Mouse (Mus musculus): ENCODE measurements around the gene Rdh1. TPM values are rescaled to one million over a fixed set of nuclear protein-coding genes. Genes with fewer than 3 reads are reported as not detected.
A peak's percentile ranks its signal among the peaks of the same experiment; 100 is the strongest.
"Not testable (repeated sequence)": the region's sequence is repeated elsewhere in the genome, so short reads cannot be mapped to it uniquely, and the experiment has no call there.

Rdh1 gene
- polyA plus RNA-seq, 1 experiment from 2014 or later, result 0.12 TPM

GRCm38 (mm10) chr10:127755246-127755645 lies 4.3 kb upstream of the Rdh1 start:
- Histone ChIP-seq H3K36me3 (ENCODE audit: control insufficient read depth, insufficient read depth) (no peaks in the 10 kb centered on the region), H3K27ac (ENCODE audit: low read depth, low read length) (no peak overlapping the region), H3K27me3 (replicated peaks; ENCODE audit: control insufficient read depth, insufficient read depth, low read length) (no peaks in the 10 kb centered on the region), H3K9ac (ENCODE audit: low read depth, low read length) (no peak overlapping the region), H3K4me3 (ENCODE audit: low read depth, low read length) (no peak overlapping the region), H3K4me1 (replicated peaks; ENCODE audit: control insufficient read depth, insufficient read depth, low read length) (no peaks in the 10 kb centered on the region; the same call in 1 of the 2 replicates), H3K9me3 (ENCODE audit: control insufficient read depth) (no peaks in the 10 kb centered on the region), H3K4me2 (replicated peaks; ENCODE audit: low read depth) (no peak overlapping the region)
- no peak for TF ChIP-seq CTCF (IDR thresholded peaks at IDR 0.05; ENCODE audit: low read depth)
- ATAC-seq, result no peak
- 59% methylated on average over 3 of the region's 3 CpGs for WGBS

- Histone ChIP-seq H3K9me3 (ENCODE audit: control insufficient read depth) (no peaks in the 10 kb centered on the region), H3K9ac (ENCODE audit: low read depth, low read length) (no peak overlapping the region; the same call in 1 of the 2 replicates), H3K4me1 (replicated peaks; ENCODE audit: control insufficient read depth, insufficient read depth, low read length) (no peaks in the 10 kb centered on the region; the same call in 1 of the 2 replicates), H3K4me2 (replicated peaks; ENCODE audit: low read depth) (peak overlapping the region; percentile 57), H3K27ac (ENCODE audit: low read depth, low read length) (no peak overlapping the region), H3K27me3 (replicated peaks; ENCODE audit: control insufficient read depth, insufficient read depth, low read length) (no peaks in the 10 kb centered on the region), H3K4me3 (ENCODE audit: low read depth, low read length) (0 out of 2 replicates have a peak overlapping the region, but pooled peaks have one; percentile 11), H3K36me3 (ENCODE audit: control insufficient read depth, insufficient read depth) (no peaks in the 10 kb centered on the region)
- ATAC-seq, result no peak
- no peak for TF ChIP-seq CTCF (IDR thresholded peaks at IDR 0.05; ENCODE audit: low read depth)
- WGBS, result 28% methylated on average over 17 of the region's 18 CpGs
Observed at GRCm38 (mm10) chr10:127755770-127756468, 3.6 kb upstream of the Rdh1 start.

GRCm38 (mm10) chr10:127762926-127763325 lies 3.4 kb downstream of the Rdh1 start:
- H3K27me3 ChIP-seq (replicated peaks; ENCODE audit: control insufficient read depth, insufficient read depth, low read length); H3K4me3 ChIP-seq (ENCODE audit: low read depth, low read length); H3K4me2 ChIP-seq (replicated peaks; ENCODE audit: low read depth); H3K36me3 ChIP-seq (ENCODE audit: control insufficient read depth, insufficient read depth); H3K4me1 ChIP-seq (replicated peaks; ENCODE audit: control insufficient read depth, insufficient read depth, low read length); H3K27ac ChIP-seq (ENCODE audit: low read depth, low read length); H3K9ac ChIP-seq (ENCODE audit: low read depth, low read length); H3K9me3 ChIP-seq (ENCODE audit: control insufficient read depth); ATAC-seq: not testable (repeated sequence)
- WGBS, result 90% methylated on average over 10 of the region's 10 CpGs

GRCm38 (mm10) chr10:127763914-127764680 lies 4.6 kb downstream of the Rdh1 start:
- Histone ChIP-seq H3K36me3 (ENCODE audit: control insufficient read depth, insufficient read depth) (no peaks in the 10 kb centered on the region), H3K9ac (ENCODE audit: low read depth, low read length) (no peak overlapping the region), H3K4me1 (replicated peaks; ENCODE audit: control insufficient read depth, insufficient read depth, low read length) (no peaks in the 10 kb centered on the region), H3K27me3 (replicated peaks; ENCODE audit: control insufficient read depth, insufficient read depth, low read length) (no peaks in the 10 kb centered on the region), H3K4me3 (ENCODE audit: low read depth, low read length) (no peak overlapping the region), H3K9me3 (ENCODE audit: control insufficient read depth) (no peaks in the 10 kb centered on the region), H3K27ac (ENCODE audit: low read depth, low read length) (no peak overlapping the region), H3K4me2 (replicated peaks; ENCODE audit: low read depth) (no peak overlapping the region)
- 40% methylated on average over 12 of the region's 12 CpGs for WGBS
- no peak for TF ChIP-seq CTCF (IDR thresholded peaks at IDR 0.05; ENCODE audit: low read depth)
- peak; percentile 48; the same call in 1 of the 2 replicates for ATAC-seq

GRCm38 (mm10) chr10:127766564-127766963 lies 7.0 kb downstream of the Rdh1 start:
- Histone ChIP-seq H3K9ac (ENCODE audit: low read depth, low read length) (no peak overlapping the region), H3K27ac (ENCODE audit: low read depth, low read length) (no peak overlapping the region), H3K4me3 (ENCODE audit: low read depth, low read length) (no peak overlapping the region), H3K4me1 (replicated peaks; ENCODE audit: control insufficient read depth, insufficient read depth, low read length) (no peaks in the 10 kb centered on the region), H3K4me2 (replicated peaks; ENCODE audit: low read depth) (no peak overlapping the region), H3K27me3 (replicated peaks; ENCODE audit: control insufficient read depth, insufficient read depth, low read length) (no peaks in the 10 kb centered on the region), H3K36me3 (ENCODE audit: control insufficient read depth, insufficient read depth) (no peaks in the 10 kb centered on the region), H3K9me3 (ENCODE audit: control insufficient read depth) (no peaks in the 10 kb centered on the region)
- 76% methylated on average over 1 of the region's 1 CpGs for WGBS
- ATAC-seq, result no peak
- no peak for TF ChIP-seq CTCF (IDR thresholded peaks at IDR 0.05; ENCODE audit: low read depth)

GRCm38 (mm10) chr10:127776011-127776410 lies 16.5 kb downstream of the Rdh1 start, which contains the start of gene Rdh9:
Gene Rdh9, plus strand, starts transcription at chr10:127776386.
- H3K9ac ChIP-seq (ENCODE audit: low read depth, low read length), result no peak within 1 kb of the TSS
- TF ChIP-seq CTCF (IDR thresholded peaks at IDR 0.05; ENCODE audit: low read depth), result no peak
- 36% methylated on average over 2 of the region's 2 CpGs for WGBS
- H3K4me2 ChIP-seq (replicated peaks; ENCODE audit: low read depth), result no peak within 1 kb of the TSS
- no peaks in the 10 kb centered on the region for H3K4me1 ChIP-seq (replicated peaks; ENCODE audit: control insufficient read depth, insufficient read depth, low read length)
- ATAC-seq, result peak; percentile 96
- no peaks in the 10 kb centered on the region for H3K36me3 ChIP-seq (ENCODE audit: control insufficient read depth, insufficient read depth)
- peak within 1 kb of the TSS; percentile 68 for H3K27ac ChIP-seq (ENCODE audit: low read depth, low read length)
- no peak within 1 kb of the TSS for H3K4me3 ChIP-seq (ENCODE audit: low read depth, low read length)
- H3K9me3 ChIP-seq (ENCODE audit: control insufficient read depth), result no peaks in the 10 kb centered on the region
- no peaks in the 10 kb centered on the region for H3K27me3 ChIP-seq (replicated peaks; ENCODE audit: control insufficient read depth, insufficient read depth, low read length)

- not testable (repeated sequence) for H3K9me3 ChIP-seq (ENCODE audit: control insufficient read depth); H3K9ac ChIP-seq (ENCODE audit: low read depth, low read length); H3K27me3 ChIP-seq (replicated peaks; ENCODE audit: control insufficient read depth, insufficient read depth, low read length); H3K4me3 ChIP-seq (ENCODE audit: low read depth, low read length); ATAC-seq; H3K4me1 ChIP-seq (replicated peaks; ENCODE audit: control insufficient read depth, insufficient read depth, low read length); H3K4me2 ChIP-seq (replicated peaks; ENCODE audit: low read depth); H3K27ac ChIP-seq (ENCODE audit: low read depth, low read length); H3K36me3 ChIP-seq (ENCODE audit: control insufficient read depth, insufficient read depth)
- 95% methylated on average over 17 of the region's 17 CpGs for WGBS
Observed at GRCm38 (mm10) chr10:127782321-127782720, 22.8 kb downstream of the Rdh1 start.

- not testable (repeated sequence) for H3K36me3 ChIP-seq (ENCODE audit: control insufficient read depth, insufficient read depth); H3K27me3 ChIP-seq (replicated peaks; ENCODE audit: control insufficient read depth, insufficient read depth, low read length); H3K9me3 ChIP-seq (ENCODE audit: control insufficient read depth); H3K9ac ChIP-seq (ENCODE audit: low read depth, low read length); H3K4me1 ChIP-seq (replicated peaks; ENCODE audit: control insufficient read depth, insufficient read depth, low read length); ATAC-seq; H3K4me2 ChIP-seq (replicated peaks; ENCODE audit: low read depth); H3K27ac ChIP-seq (ENCODE audit: low read depth, low read length); H3K4me3 ChIP-seq (ENCODE audit: low read depth, low read length)
- 91% methylated on average over 1 of the region's 1 CpGs for WGBS
Observed at GRCm38 (mm10) chr10:127785411-127785810, 25.9 kb downstream of the Rdh1 start.

Data from intestine, postnatal 0 days (tissue).